Mouse (Mus musculus) c-Kit-positive CD71-positive TER-119-negative erythroid progenitor cells, embryonic 14.5 days (primary cell): ENCODE data around the gene Zmynd15.

Experiments used
- DNase-seq: peaks from one replicate; pipeline ENCODE4 v3.0.0-alpha.2; 2013; ENCODE audit warnings: low read depth

Gene Zmynd15

DNA sequence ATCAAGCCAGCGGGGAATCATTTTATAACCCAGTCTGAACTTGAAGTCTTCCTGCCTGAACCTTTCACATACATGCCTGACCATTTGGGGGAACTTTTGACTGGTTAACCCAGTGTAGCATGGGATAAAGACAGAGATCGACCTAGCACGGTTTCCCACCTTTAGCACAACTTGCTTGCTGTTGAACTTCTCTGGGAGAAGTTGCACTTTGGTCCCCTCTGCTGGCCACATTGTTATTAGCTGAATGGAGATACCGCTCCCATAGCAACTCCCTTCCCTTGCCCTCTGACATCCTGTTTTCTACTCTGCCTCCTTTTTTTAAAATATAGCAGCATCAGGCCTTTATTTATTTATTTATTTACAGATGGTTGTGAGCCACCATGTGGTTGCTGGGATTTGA, 47.2 kb downstream of the Zmynd15 start:
- DNase-seq = no peak

DNA sequence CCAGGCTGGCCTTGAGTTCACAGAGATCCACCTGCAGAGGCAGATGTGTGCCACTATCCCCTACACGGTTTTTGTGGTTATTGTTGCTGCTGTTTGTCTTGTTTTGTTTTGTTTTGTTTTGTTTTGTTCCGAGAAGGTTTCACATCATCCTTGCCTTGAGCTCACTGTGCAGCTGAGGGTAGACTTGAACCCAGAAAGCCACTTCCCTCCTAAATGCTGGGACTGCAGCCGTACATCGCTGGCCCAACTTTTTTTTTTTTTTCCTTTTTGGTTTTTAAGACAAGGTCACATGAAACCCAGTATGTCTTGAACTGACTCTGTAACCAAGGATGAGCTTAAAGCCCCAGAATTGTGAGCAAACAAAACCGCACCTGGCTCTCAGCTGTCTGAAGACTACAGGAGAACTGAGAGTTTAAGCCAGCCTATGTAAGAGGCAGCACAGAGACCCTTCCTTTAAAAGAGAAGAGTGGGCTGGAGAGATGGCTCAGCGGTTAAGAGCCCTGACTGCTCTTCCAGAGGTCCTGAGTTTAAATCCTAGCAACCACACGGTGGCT, 47.8 kb downstream of the Zmynd15 start:
- no peak for DNase-seq

DNA sequence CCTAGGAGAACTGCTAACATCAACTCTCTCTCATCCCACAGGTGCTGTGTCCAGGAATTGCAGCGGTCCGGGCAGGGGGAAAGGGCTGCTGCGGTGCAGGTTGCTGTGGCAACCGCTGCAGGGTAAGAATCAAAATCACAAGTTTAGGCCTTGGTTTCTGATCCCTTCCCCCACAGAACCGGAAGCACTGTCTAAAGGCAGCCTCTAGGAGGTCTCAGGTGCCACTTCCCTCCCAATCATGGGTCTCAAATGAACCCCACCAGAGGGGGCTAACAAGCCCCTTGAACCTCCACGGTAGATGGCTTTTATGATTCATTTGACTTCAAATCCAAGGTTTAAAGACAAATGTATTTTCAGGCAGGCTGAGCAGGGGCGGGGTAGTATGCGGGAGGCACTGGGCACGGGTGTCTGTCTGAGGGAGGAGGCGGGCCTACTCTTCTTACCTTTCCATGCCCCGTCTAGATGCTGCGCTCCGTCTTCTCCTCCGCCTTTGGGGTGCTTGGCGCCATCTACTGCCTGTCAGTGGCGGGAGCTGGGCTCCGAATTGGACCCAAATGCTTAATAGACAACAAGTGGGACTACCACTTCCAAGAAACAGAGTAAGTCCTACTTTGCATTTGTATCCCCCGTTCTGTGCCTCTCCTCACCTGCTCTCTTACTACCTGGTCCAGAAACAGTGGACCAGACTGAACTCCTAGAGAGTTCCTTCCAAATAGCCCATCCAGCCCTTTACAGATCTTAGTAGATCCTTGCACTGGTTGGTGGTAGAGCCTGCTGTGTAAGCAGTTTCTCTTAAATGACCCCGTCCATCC, 50.7 kb downstream of the Zmynd15 start:
- no peak for DNase-seq

DNA sequence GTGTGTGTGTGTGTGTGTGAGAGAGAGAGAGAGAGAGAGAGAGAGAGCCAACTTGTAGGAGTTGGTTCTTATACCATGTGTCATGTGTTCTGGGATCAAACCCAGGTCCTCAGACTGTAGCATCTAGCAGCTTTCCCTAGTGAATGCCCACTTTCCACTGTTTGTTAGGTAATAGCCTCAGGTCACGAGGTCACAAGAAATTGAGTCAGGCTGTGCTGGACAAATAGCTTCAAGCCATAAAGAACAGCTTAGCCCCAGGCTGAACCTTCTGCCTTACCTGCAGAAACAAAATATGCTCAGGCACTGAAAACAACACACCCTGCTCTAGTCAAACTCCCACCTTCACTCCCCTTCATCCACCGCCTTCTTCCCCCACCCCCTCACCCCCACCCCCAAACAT, 52.0 kb downstream of the Zmynd15 start:
- DNase-seq = no peak

DNA sequence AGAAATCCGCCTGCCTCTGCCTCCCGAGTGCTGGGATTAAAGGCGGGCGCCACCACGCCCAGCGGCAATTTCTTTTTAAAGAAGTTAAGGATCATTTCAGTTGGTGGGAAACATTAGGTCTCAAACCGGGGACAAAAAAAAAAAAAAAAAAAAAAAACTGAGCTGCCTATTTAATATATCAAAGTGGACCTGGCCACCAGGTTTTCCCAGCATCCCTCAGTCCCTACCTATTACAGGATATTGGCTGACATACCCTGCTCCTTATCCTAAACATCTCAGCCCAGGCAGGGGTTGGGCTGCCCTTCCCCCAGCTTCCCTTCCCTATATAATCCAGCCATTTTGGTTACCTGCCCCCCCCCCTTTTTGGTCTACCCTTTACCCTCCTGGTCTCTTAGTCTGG, 52.6 kb downstream of the Zmynd15 start:
- no peak for DNase-seq

DNA sequence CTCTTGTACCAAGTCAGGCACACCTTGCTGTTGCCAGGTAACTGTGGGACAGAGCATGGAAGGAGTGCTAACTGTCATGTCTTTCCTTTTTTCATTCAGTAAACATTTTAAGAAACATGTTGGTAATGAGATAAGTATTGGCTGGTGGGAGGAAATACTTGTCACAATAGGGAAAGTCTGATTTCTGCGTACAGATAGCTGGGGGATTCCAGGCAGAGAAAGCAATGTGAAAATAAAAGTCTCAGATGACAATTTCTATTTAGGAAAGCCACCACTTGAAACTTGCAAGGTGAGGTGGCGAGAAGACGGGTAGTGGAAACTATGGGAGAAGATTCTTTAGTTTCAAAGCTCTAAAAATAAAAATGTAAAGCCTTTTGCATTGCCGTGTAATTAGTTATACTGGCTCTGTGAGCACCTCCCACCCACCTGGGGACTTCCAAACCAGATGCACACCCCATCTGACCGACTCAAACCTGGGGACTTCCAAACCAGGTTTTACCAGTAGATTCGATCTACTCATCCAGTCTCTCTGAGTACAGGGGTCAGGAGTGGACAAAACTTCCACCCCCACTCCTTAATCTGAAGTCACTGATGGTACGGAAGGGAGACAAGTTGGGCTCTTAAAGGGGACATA, 53.6 kb downstream of the Zmynd15 start:
- no peak for DNase-seq

DNA sequence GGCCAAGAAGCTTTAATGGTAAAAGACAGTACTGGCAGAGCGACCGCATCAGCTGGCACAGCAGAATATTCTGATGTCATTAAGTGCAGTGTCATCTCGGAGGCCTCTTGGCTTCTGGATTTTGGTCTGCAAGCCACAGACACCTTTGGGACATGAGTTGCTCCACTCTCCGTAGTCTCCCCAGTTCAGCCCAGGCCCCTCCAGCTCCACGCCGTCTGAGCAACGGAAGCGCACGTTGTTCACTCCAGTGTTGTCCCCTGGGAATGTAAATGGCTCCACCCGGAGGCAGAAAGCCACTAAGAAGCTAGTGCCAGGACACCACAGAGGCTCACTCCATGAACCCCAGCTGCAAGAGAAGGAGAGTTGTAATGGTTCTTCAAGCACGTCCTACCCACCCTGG, 54.3 kb downstream of the Zmynd15 start:
- no peak for DNase-seq

DNA sequence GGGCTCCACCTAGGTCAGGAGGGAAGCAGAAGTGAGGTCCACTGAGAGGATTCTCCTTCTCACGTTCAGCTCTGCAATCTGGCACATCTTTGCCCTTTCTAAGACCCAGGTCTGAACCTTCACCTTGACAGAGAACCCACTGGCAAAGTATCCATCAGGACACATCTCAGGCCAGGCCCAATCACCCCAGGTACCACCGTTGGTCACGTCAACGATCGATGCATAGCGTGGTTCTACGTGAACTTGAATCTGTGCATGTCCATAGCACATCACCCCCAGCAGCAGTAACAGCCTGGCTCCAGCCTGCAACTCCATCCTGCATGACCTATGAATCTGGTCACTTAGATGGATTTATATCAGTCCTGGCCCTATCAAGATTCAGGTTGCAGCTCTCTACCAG, 55.1 kb downstream of the Zmynd15 start, which contains the start of gene Vmo1:
Gene Vmo1 (minus strand): TSS at position 329 of the 400 bp plus-strand sequence.
- DNase-seq = no peak
